Mouse (Mus musculus) 416B (cell line): ENCODE results near the gene Rab25.

Source experiments
- DNase-seq: peaks from one replicate; pipeline ENCODE4 v3.0.0; 2011; ENCODE audit warnings: low read depth

Gene Rab25

DNA sequence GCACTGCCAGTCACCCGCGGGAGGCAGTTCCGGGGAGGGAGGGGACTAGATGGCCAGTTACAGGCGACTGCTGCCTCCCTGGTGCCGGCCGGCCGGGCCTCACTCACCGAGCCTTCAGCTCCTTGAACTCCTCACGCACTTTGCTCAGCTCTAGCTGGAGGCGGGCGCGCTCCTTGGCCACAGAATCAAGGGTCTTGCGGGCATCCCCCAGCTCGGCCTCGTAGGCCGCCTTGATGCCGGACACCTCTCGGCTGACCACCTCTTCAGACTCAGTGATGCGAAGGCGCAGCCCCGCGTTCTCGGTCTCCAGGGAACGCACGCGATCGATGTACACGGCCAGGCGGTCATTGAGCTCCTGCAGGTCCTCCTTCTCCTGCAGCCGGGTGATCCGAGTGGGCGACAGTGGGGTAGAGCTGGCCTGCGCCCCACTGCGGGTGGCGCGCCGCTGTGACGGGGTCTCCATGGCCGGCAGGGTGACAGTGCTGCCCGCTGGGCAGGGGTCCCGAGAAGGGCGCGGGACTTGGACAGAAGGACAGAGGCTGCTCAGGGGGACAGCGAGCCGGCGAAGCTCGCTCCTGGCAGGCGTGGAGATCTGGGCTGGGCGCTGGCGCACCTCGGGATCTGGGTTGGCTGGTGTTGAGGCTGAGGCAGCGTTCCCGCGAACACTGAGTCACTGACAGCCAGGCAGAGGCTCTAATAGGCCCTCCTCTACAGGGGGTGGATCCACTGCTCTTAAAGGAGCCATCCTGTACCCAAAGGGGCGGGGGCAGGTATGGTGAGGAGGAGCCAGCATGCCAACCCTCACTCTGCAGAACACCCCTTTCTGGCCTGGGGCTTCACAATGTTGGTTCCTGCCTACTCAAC is 45.2 kb downstream of the Rab25 start:
- DNase-seq, result peak; percentile 89

DNA sequence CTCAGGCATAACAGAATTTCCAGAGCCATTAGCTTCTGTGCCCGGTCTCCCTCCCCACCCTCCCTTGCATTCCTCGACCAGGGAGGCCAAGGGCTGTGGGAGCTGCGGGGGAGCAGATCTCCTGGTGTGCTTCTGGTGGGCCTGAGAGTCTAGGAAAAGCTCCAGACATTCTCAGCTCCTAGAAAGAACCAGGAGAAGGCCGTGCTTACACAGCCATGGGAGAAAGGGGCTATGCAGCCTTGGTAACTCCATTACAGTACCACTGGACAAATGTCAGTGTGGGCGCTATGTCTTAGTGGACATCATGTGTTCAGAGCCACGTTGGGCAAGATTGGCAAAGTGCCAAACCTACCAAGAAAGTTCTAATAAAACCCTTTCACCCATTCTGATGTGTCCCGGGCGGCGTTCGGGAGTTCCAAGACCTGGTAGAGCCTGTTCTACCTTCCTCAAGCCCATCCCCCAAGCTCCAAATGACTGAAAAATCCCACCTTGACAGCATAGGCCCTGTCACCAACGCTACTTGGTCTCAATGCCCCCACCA is 46.0 kb downstream of the Rab25 start:
- DNase-seq, result no peak

DNA sequence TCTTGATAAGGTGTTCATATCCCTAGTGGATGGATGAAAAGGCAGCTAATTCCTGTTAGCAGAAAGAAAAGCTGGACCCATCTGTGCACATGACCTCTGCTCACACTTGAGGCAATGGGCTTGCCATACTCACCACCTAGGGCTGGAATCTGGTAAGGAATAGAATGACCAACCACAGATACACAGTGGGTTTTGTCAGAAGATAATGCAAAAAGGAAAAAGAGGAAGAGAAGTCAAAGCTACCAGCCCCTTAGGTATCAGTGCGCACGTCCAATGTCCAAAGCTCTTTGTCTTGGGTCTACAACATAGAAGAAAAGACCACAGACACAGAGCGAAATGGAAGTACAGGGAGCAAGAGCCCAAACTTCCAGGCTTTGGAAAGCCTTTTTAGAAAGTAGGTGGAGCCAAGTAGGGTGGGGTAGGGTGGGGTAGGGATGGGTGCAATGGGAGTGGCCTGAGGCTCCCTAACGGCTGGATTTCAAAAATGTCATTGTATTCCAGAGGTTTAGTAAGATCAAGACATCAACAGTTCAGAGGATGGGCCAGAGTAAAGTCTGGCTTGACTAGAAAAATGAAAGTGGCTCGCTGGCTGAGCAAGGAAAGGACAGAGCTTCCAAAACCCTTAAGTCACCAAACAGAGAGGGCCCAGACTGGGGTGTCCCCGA is 46.6 kb downstream of the Rab25 start:
- no peak for DNase-seq

DNA sequence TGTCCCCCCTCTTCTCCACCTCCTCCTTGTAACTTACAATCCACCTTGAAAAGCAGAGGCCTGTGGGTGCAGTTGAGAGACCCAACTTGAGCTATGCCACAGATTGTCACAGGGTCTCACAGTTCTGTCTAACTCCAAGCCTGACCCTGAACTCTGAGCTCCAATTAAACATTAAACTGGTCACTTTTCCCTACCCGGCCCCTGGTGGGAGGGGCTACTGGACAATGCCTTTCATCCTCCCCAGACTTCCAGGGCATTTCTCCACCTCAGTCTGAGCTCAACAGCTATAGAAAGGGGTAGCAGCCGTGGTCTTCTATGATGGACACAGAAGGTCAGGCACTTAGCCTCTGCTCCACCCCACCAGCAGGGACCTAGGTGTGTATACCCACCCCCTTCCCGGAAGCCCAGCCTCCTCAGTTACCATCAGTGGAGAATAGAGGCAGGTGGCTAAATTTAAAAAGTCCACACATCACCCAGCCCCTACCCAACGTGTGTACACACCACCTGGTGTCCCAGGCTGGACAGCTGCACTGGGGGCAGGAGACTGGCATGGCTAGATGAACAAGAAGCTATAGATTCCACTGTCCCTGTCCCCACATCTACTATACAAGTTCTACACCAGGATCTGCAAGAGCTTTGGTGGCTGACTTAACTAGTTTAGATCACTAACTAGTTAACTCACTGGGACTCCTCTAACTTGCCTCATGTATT is 47.3 kb downstream of the Rab25 start:
- no peak for DNase-seq

DNA sequence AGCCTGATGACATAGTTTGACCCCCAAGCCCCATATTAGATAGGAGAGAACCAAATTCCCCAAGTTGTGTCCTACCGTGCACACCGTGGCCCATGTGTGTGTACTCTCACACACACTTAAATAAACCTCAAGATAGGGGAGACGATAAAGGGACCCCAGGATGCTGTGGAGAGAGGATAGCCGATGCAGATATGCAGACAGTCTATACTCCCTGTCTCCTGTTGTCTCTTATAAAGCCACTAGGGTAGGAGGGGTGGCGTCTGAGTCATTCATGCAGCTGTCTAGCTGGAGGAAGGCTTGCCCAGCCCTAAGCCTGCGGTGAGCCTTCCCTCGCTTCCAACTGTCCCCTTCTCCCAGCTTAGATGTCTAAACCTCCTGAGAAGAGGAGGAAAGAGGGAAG is 48.0 kb downstream of the Rab25 start:
- DNase-seq, result peak; percentile 71

DNA sequence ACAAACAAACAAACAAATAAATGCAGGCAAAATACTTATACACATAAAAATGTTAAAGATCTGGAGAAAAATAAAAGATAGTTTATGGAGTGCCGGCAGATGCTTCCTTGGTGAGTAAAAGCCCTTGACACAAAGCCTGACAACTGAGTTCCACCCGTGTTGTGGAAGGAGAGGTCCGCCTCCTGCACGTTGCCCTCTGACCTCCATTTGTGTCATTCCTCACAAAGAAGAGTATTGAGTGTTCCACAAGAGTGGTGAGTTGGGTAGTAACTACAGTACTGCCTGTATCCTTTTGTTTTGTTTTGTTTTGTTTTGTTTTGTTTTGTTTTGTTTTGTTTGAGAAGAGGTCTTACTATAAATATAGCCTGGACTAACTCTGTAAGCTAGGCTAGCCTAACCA is 48.5 kb downstream of the Rab25 start:
- DNase-seq, result no peak

DNA sequence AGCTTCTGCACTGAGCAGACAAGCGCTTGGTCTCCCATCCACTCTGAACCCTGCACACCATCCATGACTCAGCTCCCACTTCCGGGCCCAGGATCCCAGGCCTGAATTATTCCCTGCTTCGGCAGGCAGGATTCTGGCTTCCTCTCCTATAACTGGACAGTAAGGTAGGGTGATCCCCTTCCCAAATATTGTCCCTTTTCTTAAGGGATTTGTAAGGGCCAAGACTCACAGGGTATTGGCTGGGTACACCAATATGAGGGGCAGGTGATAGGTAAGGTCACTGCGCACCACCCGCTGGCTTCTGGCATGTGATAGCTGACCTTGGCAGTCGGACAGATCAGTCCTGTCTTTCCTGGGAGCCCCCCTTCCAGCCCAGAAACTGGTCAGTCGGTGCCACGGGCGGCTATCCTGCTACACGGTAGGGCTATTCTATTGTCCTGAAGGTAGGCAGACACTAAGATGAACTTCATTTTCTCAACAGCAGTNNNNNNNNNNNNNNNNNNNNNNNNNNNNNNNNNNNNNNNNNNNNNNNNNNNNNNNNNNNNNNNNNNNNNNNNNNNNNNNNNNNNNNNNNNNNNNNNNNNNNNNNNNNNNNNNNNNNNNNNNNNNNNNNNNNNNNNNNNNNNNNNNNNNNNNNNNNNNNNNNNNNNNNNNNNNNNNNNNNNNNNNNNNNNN is 52.2 kb downstream of the Rab25 start:
- DNase-seq, result no peak

DNA sequence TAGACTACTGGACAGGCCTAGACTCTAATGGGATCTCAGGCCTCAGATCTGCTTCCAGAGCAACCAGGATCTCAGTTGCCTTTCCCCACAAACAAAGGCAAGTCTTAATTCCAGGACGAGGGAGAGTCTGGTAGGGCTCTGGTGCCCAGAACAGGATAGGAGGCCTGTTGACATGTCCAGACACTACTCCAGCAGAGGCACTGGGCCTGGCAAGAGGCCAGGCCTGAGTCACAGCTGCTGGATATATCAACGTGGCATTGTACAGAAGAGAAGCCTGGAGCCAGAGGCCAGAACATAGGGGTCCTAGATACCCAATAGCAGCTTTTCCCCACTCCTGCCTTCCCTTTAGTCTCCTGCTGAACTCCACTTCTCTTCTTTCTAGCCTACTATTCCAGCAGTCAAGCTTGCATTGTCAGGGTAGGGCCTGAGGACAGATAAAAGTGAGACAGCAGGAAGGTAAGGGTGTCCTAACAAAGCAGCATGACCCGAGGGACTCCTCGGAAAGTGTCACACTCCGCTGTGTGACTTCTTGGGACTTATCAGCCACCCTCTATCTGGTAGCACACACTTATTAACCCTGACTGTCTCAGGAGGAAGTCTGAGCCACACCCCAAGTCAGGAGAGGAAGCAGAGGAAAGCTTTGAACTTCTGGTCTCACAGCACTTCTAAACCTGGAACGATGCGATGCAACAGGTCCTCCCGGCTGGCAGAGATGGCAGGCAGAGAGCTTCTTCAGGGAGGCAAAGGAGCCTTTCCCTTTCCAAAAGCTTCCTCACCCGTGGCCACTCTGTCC is 53.1 kb downstream of the Rab25 start:
- DNase-seq, result peak; percentile 86

DNA sequence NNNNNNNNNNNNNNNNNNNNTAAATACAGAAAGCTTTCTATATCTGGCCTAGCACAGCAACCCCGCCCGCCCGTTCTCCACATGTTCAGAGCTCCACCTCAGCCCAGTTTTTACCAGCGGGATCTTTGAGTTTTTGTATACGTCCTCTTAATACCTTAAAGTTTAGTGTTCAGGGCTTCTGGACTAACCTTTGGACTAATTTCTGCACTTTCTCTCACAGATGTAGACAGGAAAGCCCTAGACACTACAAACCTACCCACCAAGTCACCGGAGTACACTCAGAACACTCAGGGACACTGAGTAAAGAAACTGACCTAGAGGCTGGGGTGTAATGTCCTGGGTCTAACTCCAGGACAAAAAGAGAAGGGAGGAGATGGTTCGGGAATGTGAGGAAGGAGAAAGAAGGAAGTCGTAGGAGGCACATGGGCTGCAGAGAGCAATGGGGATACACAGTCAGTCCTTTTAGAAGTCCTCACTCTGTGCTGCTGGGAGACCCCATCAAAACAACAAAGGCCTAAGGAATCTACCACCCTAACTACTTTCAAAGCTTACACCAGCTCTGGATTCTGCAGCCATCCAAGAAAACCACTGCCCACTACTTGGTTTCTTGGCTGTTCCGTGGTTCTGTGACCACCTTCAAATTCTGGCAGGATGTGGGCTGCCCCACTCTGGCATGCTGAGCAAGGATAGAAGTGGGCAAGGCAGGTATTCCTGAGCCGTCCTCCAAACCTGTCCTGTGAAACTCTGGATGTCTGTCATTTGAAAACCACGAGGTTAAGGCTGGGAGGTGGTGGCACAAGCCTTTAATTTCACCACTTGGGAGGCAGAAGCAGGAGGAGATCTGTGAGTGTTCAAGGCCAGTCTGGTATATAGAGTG is 54.2 kb downstream of the Rab25 start:
- DNase-seq, result no peak
